Mouse (Mus musculus): Measurements from ENCODE around the gene Klk6.

The Klk6 gene

DNA sequence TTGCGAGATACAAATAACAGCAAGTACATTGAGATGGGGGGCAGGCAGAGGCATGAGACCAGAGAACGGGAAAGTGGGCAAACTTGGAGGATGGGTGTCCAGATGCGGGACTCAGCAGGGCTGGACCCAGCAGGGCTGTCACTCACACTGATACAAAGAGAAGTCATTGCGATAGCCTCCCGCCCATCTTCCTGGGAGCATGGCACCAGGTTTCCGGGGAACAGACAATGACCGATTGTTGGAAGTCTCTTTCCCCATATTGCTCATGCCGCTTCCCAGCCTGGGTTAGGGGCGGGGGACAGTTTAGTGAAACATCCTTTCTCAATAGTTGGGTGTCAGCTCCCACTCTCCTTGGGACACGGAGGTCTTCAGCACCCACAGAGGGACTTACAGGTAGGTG is at the start of gene Klk6:
Gene Klk6 (plus strand): TSS at position 301 of the 400 bp plus-strand sequence.
- no peak for DNase-seq (ENCODE audit: low spot score)

DNA sequence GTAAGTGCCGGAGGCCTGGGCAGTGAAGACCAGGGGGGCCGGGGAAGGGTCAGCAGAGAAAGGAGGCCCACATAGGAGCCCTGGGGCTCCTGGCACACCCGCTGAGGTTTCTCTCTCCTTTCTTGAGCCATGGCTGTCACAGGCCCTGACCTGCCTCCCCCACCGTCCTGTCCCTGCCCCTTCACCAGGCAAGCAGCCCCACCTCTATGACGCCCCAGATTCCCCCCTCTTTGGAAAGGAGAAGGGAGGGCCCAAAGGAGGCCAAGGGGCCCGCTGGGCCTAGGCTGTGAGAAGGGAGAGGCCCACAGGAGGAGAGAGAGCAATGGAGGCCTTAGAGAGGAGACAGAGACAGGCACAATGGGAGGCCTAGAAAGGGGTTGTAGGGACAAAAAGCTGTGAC is 49.5 kb upstream of the Klk6 start:
- DNase-seq (ENCODE audit: low spot score) = no peak

DNA sequence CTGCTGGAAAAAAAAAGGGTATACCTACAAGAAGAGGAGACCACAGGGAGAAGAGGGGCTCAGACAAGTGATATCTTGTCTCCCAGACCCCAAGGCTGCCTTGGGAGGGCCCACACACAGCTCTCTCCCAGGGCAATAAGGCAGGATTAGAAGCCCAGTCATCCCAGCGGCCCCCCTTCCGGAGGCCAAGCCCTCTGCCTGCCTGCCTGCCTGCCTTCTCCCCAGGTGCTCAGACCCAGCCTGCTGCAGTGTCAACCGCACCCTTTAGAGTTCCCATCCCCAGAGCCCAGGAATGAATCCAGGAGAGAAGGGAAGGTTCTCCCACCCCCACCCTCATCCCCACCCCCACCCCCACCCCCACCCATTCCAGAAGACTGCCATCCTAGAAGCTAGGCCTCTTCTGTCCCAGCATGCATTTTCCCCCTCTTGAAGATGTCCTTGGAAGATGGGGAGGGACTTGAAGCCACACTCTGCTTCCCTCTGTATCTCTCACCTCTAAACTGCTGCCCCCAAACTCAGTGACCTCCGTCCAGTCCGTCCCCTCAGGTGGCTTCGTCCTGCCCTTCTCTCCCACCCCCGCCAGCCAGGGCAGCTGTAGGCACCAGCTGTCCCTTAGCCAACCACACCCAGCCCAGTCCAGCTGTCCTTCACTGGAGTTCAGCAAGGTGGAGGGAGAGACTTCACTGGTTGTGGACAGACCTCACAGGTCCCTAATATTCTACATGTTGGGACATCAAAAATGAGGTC is 48.8 kb upstream of the Klk6 start:
- no peak for DNase-seq (ENCODE audit: low spot score)

DNA sequence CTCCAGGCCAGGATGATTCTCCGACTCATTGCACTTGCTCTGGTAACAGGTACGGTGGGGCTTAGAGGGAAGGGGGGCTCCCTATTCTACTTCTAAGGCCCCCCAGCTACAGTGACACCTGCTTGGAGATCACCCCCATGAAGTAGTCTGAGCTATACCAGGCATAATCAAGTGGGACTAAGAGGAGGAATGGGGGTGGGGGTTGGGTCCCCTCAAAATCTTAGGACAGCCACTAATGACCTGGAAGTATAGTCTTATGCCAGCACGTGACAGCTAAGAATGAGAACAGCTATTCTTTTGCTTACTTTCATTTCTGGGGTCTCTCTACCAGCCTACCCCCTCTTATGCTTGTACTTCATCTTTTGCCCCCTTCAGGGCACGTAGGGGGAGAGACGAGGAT is 47.8 kb upstream of the Klk6 start:
- no peak for DNase-seq (ENCODE audit: low spot score)

DNA sequence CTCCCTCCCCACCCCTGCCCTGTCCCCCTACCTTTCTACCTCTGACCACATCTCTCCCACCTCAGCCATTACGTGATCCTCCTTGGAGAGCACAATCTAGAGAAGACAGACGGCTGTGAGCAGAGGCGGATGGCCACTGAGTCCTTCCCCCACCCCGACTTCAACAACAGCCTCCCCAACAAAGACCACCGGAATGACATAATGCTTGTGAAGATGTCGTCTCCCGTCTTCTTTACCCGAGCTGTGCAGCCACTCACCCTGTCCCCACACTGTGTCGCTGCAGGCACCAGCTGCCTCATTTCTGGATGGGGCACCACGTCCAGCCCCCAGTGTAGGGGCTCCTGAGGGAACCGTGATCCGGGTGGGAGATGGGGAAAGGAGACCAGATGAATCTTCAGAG is 46.9 kb upstream of the Klk6 start:
- DNase-seq (ENCODE audit: low spot score) = no peak

DNA sequence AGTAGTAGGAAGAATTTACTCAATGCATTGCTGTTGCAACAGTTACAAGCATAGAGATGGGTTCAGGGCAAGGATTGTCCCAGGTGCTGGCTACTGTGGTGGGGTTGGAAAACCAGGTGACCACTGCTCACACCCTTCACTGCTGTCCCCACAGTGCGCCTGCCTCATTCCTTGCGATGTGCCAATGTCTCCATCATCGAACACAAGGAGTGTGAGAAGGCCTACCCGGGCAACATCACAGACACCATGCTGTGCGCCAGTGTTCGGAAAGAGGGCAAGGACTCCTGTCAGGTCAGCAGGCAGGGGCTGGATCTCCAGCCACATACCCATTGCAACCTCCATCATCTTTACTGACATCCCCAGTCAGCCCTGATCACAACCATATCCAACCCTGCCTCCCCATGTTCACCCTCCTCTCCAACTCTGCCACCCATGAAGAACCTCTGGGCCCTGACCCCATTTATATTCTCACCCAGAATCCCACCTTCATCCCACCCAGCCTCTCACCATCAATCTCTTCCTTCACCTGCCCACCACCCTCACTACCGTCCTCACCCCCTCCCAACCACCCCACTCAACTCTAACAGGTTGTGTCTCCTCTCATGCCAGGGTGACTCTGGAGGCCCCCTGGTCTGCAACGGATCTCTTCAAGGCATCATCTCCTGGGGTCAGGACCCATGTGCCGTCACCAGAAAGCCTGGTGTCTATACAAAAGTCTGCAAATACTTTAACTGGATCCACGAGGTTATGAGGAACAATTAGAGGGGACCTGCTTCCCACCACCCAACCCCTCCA is 45.9 kb upstream of the Klk6 start:
- no peak for DNase-seq (ENCODE audit: low spot score)

DNA sequence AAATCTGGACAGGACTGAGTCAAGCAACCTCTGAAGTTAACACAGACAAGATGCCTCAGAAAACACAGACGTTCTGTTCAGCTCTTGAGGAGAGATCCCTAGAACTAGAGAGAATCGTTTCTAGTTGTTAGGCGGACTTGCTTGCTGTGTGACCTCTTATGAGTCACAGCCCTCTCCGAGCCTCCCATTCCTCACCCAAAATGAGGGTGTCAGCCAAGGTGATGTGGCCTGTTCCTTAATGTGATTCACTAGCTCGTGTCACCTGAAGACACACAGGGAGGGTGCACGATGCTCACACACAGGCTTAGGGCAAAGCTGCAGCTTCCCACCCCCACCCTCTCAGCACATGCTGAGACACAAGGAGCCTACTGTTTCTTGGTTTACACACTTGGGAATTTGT is 44.1 kb upstream of the Klk6 start:
- no peak for DNase-seq (ENCODE audit: low spot score)

DNA sequence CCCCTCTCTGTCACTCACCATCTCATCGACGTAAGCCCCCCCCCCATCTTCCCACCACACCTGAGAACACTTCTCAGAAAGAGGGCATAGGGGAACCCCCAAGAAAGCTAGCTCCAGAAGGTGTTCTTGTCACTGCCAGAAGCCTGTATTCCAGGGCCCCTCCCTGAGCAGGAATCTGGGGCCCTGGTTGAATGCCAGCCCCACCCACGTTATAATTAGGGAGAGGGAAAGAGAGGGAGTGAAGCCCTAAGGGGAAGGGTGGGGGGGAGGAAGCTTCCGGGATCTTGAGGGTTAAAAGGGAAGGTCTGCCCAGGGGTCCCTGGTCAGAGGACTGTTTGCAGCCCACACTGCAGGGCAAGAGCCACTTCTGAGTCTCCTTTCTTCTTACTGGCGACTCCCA is 43.6 kb upstream of the Klk6 start, which contains the start of gene Klk10:
Gene Klk10 (plus strand): TSS at position 290 of the 400 bp plus-strand sequence.
- no peak for DNase-seq (ENCODE audit: low spot score)

DNA sequence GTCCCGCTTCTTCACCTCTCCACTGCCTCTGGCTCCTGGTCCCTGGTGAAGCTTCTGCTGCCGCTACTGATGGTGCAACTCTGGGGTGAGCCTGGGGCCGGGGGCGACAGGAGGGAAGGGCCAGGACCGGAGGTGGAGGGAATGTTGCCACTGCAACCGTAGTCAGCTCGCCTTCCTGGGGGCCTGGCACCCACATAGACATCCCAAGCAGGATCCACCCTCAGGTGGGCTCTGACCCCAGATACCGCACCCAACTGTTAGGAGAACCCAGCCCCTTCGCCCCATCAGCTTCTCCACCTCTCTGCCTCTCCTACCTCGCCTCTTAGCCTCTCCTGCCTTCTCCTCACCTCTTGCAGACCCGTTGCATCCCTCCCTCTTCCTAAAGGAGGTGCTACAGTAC is 42.8 kb upstream of the Klk6 start:
- DNase-seq (ENCODE audit: low spot score) = no peak

DNA sequence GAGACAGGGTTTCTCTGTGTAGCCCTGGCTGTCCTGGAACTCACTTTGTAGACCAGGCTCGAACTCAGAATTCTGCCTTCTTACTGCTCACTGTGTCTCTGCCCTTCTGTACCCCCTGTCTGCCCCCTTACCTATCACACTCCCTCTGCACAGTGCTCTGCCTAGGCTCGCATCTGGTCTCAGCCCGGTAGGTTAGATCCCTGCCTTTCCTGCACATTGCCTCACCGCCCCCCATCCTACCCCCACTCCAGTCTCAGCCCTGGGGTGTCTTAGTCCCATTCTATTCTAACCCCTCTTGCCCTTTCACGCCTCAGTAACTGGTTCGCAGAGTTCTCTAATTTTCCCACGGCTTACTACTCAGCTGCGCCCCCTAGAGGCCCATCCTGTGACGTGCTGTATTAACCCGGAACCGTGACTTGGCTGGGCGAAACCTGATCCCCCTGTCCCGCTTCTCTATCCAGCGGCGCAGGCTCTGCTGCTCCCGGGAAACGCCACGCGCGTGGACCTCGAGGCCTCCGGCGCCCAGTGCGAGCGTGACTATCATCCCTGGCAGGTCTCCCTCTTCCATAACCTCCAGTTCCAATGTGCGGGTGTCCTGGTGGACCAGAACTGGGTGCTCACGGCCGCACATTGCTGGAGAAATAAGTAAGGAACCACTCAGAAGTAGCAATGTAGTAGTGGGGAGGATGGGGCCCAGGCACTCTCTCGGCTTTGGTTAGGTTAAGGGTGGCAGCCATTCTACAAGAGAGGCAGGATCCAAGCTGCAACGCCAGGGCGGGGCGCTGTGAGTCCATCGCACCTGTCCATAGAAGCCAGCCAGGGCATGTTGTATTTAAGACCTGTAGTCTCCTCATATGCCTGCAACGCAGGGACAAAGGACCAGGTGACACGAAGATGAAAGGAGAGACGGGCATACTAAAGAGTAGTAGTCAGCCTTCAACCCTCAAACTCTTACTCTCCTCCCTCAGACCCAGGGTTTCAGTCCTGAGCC is 41.7 kb upstream of the Klk6 start:
- DNase-seq (ENCODE audit: low spot score) = peak; percentile 93

DNA sequence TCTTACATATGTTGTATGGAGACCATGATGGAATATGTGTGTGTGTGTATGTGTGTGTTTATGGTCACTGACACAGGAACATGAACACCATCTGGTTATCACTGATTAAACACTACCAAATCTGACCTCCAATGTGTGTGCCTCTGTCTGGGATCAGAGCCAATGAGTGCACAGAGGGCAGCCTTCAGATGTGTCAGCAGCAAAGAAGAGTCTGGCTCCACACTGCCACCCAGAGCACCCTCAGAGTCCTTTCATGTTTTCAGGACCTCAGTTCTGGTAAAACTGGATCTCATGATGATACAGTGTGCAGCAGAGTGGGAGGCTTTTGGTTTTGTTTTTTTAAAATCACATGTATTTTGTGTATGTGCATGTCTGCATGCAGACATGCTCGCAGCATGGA is 39.0 kb upstream of the Klk6 start:
- no peak for DNase-seq (ENCODE audit: low spot score)

DNA sequence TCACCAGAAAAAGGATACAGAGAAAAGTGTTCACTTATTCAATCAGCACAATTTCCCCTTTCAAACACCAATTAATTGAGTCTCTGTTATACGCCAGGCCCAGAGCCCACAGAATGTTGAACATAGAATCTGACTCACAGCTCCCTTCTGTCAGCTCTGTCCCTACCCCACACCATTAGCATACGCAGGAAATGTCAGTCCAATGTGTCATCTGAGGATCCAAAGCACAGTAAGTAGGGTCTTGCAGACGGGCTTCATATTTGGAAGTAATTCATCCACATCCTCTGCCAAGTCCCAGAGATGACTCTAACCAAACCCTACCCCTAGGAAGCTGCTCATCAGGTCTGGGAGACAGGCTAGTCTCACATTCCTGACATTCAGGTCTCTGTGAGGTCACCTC is 36.2 kb upstream of the Klk6 start:
- no peak for DNase-seq (ENCODE audit: low spot score)

DNA sequence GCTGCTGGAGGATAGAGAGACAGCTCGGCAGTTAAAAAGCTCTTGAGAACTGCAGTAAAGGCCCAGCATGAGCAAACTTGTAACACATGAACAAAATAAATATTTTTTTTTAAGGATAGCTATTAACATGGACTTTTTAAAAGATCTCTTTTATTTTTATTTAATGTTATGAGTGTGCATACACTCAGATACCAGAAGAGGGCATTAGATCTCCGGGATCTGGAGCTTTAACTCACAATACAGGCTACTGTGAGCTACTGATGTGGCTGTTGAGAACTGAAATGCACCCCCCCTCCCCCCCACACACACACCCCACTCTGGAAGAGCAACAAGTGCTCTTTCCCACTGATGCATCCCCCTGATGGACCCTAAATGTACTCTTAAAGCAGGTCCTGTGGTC is 35.0 kb upstream of the Klk6 start:
- no peak for DNase-seq (ENCODE audit: low spot score)

DNA sequence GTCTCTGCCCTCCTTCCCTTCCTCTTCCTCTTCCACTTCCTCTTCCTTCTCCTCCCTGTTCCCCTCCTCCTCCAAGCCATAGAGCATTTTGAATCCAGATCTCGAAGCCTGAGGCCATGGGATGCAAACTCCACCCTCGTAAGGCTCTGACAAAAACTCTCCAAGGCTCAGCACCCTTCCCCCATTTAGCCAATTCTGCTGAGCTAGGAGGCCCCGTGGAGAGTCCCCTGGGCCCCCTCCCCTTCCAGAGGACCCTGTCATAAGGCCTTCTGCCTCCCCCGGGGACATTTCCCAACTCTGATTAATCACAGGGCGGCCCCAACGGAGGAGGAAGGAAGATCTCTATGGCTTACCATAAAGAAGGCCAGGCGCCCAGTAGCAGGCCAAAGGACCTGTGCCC is 32.7 kb upstream of the Klk6 start, which contains the start of gene Klk9:
Gene Klk9 (plus strand): TSS at position 301 of the 400 bp plus-strand sequence.
- DNase-seq (ENCODE audit: low spot score) = no peak

DNA sequence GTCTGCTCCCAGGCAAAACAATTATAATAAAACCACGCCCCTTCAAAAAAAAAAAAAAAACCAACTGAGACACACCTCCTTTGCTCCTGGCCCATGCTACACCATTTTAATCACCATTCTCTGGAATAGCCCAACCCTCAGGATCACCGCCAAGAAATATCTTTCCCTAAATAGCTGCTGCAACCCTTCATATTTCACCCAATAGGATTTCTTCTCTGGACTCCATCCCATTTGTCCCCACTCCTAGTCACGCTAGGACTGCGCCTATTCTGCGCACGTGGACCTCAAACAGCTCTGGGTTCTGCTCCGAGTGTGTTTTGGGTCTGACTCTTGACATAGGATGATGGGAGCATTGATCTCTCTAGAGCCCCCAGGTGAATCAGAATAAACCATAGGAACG is 27.9 kb upstream of the Klk6 start:
- DNase-seq (ENCODE audit: low spot score) = no peak

DNA sequence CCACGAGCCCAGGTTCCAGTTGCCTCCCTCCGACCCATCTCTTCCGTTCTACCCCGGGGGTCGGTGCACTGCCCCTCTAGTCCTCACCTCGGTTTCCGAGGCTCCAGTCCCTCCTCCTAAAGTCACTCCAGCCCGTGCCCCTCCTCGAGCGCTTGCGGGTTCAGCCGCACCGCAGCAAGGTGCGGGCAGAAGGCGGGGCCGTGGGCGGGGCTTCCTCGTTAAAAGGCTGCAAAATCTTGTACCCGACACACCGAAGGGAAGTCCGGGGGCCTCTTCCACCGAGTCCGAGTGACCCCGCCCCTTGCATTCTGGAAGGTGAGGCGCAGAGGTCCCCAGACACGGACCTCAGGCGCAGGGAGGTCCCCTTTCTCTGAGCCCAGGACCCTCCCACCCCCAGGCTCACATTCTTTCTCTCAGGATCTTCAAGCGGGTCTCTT is 26.9 kb upstream of the Klk6 start, which contains the start of gene Klk8:
Gene Klk8 (plus strand): TSS at position 245 of the 437 bp plus-strand sequence.
- peak; percentile 50 for DNase-seq (ENCODE audit: low spot score)

DNA sequence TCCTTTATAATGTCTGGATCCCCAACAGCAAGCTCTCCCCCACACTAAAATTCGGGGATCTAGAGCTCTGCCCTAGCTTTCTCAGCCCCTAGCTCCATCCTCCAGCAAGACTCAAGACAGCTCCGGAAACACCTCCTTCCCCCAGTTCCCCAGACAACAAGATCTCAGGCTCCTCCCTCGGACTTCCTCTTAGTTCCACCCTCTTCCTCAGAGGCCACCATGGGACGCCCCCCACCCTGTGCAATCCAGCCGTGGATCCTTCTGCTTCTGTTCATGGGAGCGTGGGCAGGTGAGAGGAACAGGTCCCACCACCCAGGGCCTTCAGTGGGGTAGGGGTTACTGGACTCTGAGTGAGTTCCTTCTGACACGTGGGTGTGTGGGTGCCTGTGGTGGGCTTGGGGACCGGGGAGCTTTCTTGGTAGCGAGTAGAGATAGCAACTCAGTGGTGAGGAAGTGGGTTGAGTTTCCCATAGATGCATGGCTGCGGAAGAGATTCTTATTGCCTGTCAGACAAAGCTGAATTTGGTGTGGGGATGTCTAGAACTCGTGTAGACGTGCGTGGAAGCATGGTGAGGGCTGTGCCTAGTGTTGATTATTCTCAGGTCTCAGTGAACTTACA is 26.3 kb upstream of the Klk6 start:
- DNase-seq (ENCODE audit: low spot score) = peak; percentile 31

DNA sequence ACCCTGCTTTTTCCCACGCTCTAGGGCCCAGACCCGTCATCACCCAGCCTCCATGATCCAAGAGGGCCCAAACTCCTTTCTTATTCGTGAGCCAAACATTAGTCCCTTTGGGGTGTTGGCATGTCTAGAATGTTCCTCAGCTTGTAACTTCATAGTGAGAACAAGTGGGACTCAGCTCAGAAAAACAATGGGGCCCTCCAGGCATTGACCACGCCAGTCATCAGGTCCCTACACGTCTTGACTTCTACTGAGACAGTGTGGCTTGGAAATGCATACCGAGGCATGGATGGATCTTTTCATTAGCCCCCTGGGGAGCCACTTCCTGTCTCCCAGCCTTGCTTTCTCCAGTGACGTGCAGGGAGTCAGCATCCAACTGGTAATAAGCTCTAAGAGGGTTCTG is 24.4 kb upstream of the Klk6 start:
- no peak for DNase-seq (ENCODE audit: low spot score)

DNA sequence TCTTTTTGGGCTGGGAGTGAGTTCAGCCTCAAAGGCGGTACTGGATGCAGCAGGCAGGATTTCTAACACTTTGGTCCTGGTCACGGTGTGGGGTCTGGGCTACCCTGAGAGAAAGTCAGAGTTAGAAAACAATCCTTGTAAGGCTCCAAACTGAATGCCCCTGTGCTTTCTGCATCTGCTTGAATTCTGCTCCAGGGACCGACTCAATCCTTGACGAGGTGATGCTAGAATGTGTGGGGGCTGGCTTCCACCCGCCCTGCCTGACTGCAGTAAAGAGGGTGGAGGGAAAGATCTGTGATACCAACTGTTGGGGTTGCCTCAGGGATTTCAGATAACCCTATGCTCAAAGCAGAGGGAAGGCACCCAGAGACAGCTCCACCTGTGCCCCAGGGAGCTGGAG is 13.3 kb upstream of the Klk6 start, which contains the start of gene Klk7:
Gene Klk7 (plus strand): TSS at position 301 of the 400 bp plus-strand sequence.
- no peak for DNase-seq (ENCODE audit: low spot score)

DNA sequence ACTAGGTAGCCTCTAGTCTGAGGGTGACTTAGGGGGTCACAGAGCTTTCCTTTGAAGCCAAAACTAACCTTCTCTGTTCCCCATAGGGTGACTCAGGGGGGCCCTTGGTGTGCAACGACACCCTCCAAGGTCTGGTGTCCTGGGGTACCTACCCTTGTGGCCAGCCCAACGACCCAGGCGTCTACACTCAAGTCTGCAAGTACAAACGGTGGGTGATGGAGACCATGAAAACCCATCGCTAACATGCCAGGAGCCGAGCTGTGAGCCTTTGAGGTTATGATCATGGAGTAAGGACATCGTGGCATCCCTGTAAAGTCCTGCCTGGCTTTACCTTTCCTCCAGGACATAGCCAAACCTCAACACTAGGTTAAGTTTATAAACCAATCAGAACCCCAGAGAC is 9.1 kb upstream of the Klk6 start:
- DNase-seq (ENCODE audit: low spot score) = no peak

DNA sequence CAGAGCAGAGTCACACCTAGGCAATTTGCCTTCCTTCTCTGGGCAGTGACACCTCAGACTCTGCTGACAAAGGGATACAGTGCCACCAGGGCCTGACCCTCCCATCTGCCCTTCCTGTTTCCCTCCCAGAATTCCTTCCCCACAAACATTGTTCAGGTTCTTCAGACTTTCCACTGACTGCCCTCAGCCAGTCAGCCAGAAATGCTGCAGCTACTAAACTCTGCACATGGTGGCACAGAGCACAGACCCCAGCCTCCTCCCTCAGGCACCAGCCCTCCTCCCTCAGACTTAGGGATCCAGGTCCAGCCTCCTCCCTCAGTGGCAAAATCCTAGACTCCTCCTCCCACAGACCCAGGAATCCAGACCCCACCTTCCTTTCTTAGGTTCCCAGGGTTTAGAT is 7.6 kb upstream of the Klk6 start:
- no peak for DNase-seq (ENCODE audit: low spot score)

DNA sequence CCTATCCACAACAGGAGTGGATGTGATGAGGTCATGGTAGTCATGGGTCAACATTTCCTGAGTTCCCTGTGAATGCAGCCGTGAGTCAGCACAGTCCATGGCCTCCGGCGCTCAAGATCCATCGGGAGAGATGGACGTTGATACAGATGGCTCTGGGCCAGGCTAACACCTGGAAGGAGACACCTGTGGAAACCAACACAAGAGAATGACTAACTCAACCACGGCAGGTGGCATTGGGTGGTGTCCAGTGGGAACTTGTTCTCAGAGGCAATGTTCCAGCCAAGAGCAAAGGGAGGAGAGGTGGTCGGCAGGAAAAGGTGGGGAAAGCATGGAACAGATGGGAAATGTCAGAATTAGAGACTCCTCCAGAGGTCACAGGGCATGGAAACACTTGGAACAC is 2.7 kb upstream of the Klk6 start:
- no peak for DNase-seq (ENCODE audit: low spot score)
